Mouse (Mus musculus) layer of hippocampus, adult 9-11 months (tissue): Measurements from ENCODE around the gene Fgf11.
A peak's percentile ranks its signal among the peaks of the same experiment; 100 is the strongest.

Source experiments
- DNase-seq: peaks from one replicate; pipeline ENCODE4 v3.0.0; 2022

Gene Fgf11

DNA sequence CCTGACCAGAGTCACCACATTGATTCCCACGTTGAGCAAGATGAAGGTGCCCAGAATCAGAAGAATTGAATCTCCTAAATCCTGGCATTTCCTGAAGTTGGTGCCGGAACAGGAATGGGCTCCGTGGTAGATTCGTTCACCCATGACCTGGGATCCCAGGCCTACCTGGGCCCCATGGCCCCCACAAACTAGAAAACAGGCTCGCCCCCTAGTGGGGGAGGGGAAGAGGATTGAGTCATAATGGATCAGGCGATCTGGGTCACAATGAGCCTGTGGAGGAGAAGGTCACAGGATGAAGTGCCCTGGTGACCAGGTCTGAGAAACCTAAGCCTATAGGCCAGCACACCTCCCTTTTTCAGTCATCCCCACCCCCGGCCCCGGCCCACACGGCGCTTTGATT is 13.5 kb upstream of the Fgf11 start, which contains the start of gene Gm39566:
Gene Gm39566 (minus strand): TSS at position 144 of the 400 bp plus-strand sequence.
- no peak for DNase-seq

DNA sequence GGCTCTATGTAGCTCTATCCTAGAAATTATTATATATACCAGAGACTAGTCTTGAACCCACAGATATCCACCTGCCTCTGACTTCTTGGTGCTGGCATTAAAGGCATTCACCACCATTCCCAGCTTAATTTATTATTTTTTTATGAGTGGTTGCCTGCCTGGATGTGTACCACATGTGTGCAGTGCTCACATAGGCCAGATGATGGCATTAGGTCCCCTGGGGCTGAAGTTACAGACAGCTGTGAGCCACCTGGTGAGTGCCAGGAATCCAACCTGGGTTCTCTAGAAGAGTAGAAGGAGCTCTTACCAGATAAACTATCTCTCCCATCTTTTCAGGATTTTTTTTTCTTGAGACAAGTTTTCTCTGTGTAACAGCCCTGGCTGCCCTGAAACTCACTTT is 8.6 kb upstream of the Fgf11 start:
- no peak for DNase-seq

DNA sequence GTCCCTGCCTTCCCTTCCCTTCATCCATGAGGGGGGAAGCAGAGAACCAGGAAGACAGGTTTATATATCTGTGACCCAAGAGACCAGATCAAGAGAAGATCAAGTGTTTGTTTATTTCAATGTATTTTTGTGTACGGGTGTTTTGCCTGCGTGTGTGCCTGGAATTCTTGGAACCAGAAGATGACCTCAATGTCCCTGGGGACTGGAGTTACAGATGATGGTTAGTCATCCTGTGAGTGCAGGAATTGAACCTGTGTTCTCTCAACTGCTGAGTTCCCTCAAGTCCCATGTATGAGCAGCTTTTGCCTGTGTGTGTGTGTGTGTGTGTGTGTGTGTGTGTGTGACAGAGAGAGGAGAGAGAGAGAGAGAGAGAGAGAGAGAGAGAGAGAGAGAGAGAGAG is 6.0 kb upstream of the Fgf11 start:
- no peak for DNase-seq

DNA sequence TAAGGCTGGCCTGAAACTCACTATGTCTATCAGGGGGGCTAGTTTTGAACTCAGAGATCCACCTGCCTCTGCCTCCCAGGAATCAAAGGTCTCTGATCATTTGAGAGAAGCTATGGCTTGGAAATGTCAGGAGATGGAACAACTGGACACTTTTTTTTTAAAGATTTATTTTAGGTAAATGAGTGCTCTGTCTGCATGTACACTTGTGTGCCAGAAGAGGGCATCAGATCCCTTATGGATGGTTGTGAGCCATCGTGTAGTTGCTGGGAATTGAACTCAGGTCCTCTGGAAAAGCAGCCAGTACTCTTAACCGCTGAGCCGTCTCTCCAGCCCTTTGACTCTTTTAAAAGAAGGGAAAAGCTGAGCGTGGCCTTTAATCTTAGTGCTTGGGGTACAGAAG is 4.7 kb upstream of the Fgf11 start:
- no peak for DNase-seq

- DNase-seq, result no peak
These were observed 3.6 kb upstream of the Fgf11 start, which contains the start of gene Tmem102 for GRCm38 (mm10) chr11:69804972-69805909. Gene Tmem102 (minus strand): TSS chr11:69805624.

DNA sequence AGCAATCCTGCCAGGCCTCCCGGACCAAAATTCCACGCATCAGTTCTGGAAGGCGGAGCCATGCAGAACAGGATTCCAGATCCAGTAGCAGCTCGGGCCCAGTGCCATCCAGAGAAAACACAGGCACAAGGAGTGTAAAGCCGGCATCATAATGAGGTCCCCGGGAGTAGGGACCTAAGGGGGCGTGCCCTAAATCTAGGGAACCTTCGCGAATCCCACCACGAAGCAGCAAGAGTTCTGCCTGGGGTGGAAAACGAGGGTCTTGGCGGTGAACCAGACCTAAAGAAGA is 2.9 kb upstream of the Fgf11 start:
- DNase-seq, result no peak

DNA sequence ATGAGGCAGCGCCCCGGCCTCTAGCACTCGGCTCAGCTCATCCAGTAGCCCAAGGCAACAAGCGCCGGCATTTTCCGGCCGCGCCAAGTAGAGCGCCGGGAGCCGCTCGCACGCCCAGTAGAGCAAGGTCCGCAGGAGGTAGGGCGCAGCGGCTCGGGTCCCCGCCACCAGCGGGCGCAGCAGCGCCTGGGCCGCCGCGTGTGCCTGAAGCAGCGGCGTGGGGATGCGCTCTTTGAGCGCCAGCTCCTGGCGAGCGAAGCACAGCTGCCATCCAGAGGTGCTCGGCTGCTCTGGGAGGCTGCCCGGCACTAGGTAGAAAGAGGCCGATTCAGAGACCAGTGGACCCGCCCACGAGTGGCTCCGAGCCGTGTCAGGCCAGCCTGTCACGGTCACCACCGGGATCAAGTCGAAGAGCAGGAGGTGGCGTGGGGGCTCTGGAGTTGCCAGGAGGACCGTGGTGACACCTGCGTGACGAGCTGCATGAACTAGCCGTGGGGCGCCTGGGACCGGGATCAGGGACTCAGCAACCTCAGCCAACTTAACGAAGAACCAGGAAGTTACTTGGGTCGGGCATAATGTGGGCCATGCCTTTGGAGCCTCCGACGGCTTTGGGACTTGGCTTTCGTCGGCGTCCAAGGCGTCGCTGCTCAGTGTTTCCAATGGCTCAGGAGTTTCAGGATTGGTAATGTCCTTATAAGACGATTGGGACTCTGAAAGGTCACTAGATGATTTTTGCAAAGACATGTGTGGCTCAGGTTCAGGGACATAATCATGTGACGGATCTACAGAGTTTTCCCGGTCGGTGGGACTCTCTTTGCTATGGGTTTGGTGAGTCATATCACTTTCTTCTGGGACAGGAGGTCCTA is 2.4 kb upstream of the Fgf11 start:
- peak; percentile 67 for DNase-seq

GRCm38 (mm10) chr11:69803328-69803727 is 1.7 kb upstream of the Fgf11 start:
- no peak for DNase-seq

DNA sequence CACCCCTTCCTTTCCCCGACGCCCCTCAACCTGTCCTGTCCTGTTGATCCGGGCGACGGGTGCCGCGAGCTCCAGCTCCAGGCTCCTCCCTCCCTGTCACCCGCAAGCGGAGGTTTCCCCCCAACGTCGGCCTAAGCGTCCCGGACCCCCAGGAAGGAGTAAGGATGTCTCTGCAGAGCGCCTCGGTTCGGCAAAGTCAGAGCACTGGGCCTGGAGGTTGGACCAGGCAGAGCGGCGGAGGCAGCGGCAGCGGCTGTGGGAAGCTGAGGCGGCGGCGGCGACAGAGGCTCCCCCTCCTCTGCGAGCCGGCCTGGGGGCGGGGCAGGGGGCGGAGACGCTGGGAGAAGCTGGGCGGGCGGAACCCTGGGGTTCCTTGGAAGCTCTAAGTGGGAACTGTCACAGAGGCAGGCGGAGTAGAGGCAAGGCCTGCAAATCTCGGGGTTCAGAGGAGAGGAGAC is 1.0 kb upstream of the Fgf11 start:
- peak; percentile 74 for DNase-seq

DNA sequence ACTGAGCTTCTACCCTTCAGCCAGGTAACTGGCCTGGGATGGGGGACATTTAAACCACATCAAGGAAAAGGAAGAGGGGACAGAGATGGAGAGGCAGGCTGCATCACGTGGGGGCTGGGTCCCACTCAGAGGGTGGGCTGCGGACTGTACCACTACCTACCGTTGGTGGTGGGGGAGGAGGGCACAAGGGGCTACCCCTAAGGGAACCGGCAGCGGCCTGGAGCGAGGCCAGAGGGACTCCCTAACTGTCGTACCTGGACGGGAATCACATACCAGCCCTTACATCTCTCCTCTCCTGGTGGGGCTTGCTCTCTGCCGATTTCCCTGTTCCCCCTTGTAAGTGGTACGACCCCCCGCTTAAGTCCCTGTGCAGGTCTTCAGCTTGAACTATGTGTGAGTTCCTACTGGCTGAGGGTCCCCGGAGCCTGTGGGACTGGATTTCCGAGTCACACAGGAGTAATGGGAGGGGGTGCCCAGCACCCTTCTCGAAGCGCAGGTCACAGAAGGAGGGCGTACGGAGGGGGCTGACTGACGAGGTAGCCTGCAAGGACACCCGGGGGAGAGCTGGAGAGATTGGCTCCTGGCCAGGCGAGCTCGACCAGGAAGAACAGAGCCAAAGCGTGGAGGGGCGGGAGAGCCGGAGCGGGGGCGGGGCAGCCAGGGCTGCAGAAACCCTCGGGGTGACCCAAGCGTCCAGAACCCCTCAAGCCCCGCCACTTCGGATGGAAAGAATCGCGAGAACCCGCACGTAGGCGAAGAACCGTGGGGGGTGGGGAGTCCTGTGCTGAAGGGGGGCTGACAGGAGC is 1.1 kb downstream of the Fgf11 start:
- DNase-seq, result peak; percentile 51

DNA sequence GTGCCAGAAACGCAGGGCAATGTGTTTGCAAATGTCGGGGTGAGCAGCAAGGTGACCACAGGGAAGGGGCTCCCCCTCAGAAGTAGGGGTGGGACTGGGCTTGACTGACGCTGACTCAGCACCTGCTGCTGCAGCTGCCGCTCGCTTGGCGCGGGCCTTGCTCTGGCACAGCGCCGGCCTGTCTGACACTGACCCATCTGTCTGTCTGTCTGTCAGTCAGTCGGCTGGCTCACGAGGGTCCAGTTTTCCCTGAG is 1.6 kb downstream of the Fgf11 start:
- DNase-seq, result no peak

GRCm38 (mm10) chr11:69799394-69800137 is 2.1 kb downstream of the Fgf11 start:
- no peak for DNase-seq

DNA sequence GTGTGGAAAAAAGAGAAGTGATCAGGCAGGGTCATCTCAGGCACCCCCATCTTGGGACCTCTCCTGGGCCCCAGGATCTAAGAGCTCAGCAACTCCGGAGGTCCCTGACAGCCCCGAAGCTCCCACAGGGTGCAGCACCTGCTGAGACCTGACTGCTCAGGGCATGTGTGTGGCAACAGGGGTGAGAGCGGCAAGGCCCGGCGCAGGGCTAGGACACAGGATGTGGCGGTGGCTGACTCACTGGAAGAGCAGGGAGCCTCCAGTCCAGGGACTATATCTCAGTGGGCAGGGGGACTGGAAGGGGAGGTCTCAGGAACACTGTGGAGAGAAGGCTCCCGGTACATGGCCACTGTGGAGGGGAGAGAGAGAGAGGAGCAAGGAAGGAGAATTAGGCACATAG is 3.7 kb downstream of the Fgf11 start:
- no peak for DNase-seq

GRCm38 (mm10) chr11:69795983-69796435 is 5.6 kb downstream of the Fgf11 start:
- DNase-seq, result no peak

DNA sequence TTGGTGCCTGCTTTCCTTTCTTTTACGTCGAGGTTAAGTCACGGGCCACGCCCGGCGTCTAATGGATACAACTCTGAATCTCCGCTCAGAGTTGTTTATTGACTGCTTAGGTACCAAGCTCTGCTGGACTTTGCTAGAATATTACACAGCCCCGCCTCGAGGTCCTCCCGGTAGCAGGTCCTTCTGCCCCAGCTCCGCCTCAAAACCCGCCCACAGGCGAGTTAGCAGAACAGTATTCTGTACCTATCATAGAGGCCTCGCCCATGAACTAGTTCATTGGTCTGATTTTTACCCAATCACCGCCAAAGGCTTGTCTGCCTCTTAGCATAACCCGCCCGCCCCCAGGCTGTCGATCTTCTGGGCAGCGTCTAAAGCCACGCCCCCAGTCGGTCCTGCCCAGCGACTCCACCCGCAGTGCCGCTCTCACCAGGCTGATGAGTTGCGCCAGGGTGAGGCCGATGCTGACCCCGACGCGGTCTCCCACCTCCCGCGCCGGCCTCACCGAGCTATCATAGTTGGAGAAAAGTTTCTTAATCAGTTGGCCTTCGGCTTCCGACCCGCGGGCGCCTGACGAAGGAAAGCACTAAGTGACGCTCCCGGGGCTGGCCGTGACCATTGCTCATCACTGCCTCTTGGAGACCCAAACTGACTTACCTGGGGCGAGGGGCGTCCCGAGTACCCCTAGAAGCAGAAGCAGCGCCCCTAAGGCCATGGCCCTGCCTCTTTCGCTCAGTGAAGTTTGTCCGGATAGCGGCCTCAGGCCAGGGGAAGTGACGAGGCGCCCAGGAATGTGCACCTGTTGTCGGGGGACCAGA is 6.3 kb downstream of the Fgf11 start, which contains the start of gene Chrnb1:
Gene Chrnb1 (minus strand): TSS at position 776 of the 815 bp plus-strand sequence.
- DNase-seq, result peak; percentile 97

GRCm38 (mm10) chr11:69793429-69793828 is 8.2 kb downstream of the Fgf11 start:
- no peak for DNase-seq

DNA sequence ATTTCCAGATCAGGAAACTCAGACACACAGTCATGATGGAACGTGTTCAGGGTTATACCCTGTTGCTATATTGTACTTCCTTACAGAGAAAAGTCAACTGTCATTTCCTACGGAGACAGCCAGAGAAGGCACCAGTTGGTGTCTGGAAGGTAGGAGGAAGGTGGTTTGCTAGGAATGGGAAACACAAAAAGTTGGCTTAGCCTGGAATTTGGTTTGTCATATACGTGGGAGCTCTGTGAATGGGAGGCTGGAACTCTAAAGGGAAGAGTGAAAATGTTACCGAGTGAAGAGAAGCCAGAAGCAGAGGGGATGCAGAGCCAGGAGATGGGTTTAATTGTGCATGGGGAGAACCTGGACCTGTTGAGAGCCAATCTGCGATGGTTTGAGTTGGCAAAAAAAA is 10.2 kb downstream of the Fgf11 start:
- DNase-seq, result no peak

DNA sequence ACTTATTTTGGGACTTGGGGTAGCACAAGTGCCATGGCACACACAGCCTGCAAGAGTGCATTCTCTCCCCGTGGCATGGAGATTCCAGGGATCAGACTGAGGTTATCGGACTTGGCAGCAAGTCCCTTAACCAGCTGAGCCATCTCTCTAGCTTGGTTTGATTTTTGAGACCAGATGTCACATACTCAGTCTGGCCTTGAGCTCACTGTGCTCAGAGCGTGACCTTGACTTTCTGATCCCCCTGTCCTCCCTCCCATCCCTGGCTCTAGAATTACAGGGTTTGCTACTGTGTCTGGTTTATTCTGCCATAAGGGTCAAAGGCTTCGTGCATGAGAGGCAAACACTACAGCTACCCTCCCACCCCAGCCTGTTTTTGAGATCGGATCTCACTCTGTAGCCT is 12.2 kb downstream of the Fgf11 start:
- DNase-seq, result no peak

GRCm38 (mm10) chr11:69787306-69787705 is 14.4 kb downstream of the Fgf11 start:
- no peak for DNase-seq

DNA sequence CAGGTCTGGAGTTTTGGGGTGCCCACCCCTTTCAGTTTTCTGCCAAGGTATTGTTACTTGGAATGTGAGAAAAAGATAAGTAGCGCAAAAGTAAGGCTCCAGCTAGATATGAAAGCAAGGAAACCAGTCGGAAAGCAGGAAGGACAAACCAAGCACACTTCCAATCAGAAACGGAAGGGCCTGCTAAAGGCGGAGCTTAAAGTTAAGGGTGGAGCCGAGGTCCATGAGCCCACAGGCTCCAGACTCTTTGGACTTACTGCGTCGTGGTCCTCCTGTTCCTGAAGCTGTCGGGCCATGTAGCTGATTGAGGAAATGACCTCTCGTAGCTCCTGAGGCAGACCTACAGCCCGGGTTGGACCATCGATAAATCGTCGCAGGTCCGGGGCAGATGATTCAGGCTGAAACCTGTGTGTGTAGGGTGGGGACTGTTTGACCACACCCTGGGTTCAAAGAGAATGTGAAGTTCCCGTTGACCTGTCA is 16.8 kb downstream of the Fgf11 start:
- DNase-seq, result no peak

GRCm38 (mm10) chr11:69781828-69782227 is 19.8 kb downstream of the Fgf11 start:
- no peak for DNase-seq
